Comparison of ENCODE assay signal across 8 mouse cellular contexts in genomic region chr9:48618589-48618988, GRCm38 (mm10). TPM values are rescaled to one million over a fixed set of nuclear protein-coding genes. Genes with fewer than 3 reads are reported as not detected.
DNase-seq lines count a peak whose midpoint lies in the region; ATAC-seq and TF ChIP-seq lines count a peak whose summit lies in the region.

No protein-coding gene starts in this region.

- peak; percentile 58 to 61 for DNase-seq in B cell, adult 2 months
- DNase-seq in heart, adult 2 months = peak; percentile 75
- DNase-seq in kidney, adult 2 months = peak; percentile 74
- peak; percentile 66 for DNase-seq in splenic B cell, adult 2 months (ENCODE audit: low read depth, low spot score)

- no peak for ATAC-seq in embryonic facial prominence, embryonic 13.5 days (ENCODE audit: insufficient number of reproducible peaks, insufficient read depth, low FRiP score, low TSS enrichment, low read depth)
- ATAC-seq in limb, embryonic 13.5 days (ENCODE audit: low FRiP score, low read depth) = no peak
- ATAC-seq in midbrain, embryonic 16.5 days = peak; percentile 68

- no peaks in the 10 kb centered on the region for H3K4me1 ChIP-seq in bone marrow, adult 2 months (ENCODE audit: control insufficient read depth, insufficient read depth, low read length)
- 0 out of 2 replicates have a peak, but pooled peaks cover 4% of the 10 kb centered on the region for H3K4me1 ChIP-seq in embryonic facial prominence, embryonic 13.5 days
- H3K4me1 ChIP-seq in heart, adult 2 months (ENCODE audit: control insufficient read depth, insufficient read depth, low read length) = peaks cover 8% of the 10 kb centered on the region
- H3K4me1 ChIP-seq in kidney, adult 2 months (ENCODE audit: control insufficient read depth, insufficient read depth, low read length) = no peaks in the 10 kb centered on the region
- H3K4me1 ChIP-seq in limb, embryonic 13.5 days = peaks cover 5% of the 10 kb centered on the region; the same call in 1 of the 2 replicates
- H3K4me1 ChIP-seq in midbrain, embryonic 16.5 days (ENCODE audit: control insufficient read depth, insufficient read depth, low read length) = 0 out of 2 replicates have a peak, but pooled peaks cover 6% of the 10 kb centered on the region

- H3K27ac ChIP-seq in bone marrow, adult 2 months (ENCODE audit: control insufficient read depth, insufficient read depth, low read depth, low read length, poor library complexity) = no peak overlapping the region
- H3K27ac ChIP-seq in embryonic facial prominence, embryonic 13.5 days = no peak overlapping the region
- peak overlapping the region; percentile 76 for H3K27ac ChIP-seq in heart, adult 2 months
- H3K27ac ChIP-seq in kidney, adult 2 months (ENCODE audit: insufficient read depth, low read depth, low read length) = 0 out of 2 replicates have a peak overlapping the region, but pooled peaks have one; percentile 26
- H3K27ac ChIP-seq in limb, embryonic 13.5 days = no peak overlapping the region
- H3K27ac ChIP-seq in midbrain, embryonic 16.5 days (ENCODE audit: low read length) = no peak overlapping the region

- 39% methylated on average over 6 of the region's 6 CpGs for WGBS in bone marrow, adult 2 months
- WGBS in embryonic facial prominence, embryonic 13.5 days = 32% methylated on average over 6 of the region's 6 CpGs
- WGBS in heart, adult 2 months = 2% methylated on average over 6 of the region's 6 CpGs
- WGBS in kidney, adult 2 months = 30% methylated on average over 6 of the region's 6 CpGs
- 21% methylated on average over 6 of the region's 6 CpGs for WGBS in limb, embryonic 13.5 days
- 24% methylated on average over 6 of the region's 6 CpGs for WGBS in midbrain, embryonic 16.5 days

- intact Hi-C loops in heart, adult 2 months (cut with DNase I) = loop anchor here (2.0 to 10.0 kb wide), 4 partner anchors 32 to 366 kb away; partner anchors contain the start of gene Usp28

- peak overlapping the region; percentile 45 for H3K4me2 ChIP-seq in embryonic facial prominence, embryonic 13.5 days
- H3K4me2 ChIP-seq in limb, embryonic 13.5 days (replicated peaks) = peak overlapping the region; percentile 46
- peak overlapping the region; percentile 25 for H3K4me2 ChIP-seq in midbrain, embryonic 16.5 days (ENCODE audit: low read length)

- no peak overlapping the region for H3K4me3 ChIP-seq in bone marrow, adult 2 months (replicated peaks; ENCODE audit: control insufficient read depth, low read depth, low read length)
- H3K4me3 ChIP-seq in embryonic facial prominence, embryonic 13.5 days = no peak overlapping the region
- peak overlapping the region; percentile 30 for H3K4me3 ChIP-seq in heart, adult 2 months
- no peak overlapping the region for H3K4me3 ChIP-seq in kidney, adult 2 months (ENCODE audit: insufficient read depth, low read depth, low read length)
- no peak overlapping the region for H3K4me3 ChIP-seq in limb, embryonic 13.5 days
- no peak overlapping the region for H3K4me3 ChIP-seq in midbrain, embryonic 16.5 days (ENCODE audit: low read depth, low read length)

- peak overlapping the region; percentile 44; the same call in 1 of the 2 replicates for H3K9ac ChIP-seq in embryonic facial prominence, embryonic 13.5 days
- H3K9ac ChIP-seq in heart, adult 2 months (ENCODE audit: low read depth, low read length) = 0 out of 2 replicates have a peak overlapping the region, but pooled peaks have one; percentile 36
- H3K9ac ChIP-seq in limb, embryonic 13.5 days = peak overlapping the region; percentile 48
- no peak overlapping the region for H3K9ac ChIP-seq in midbrain, embryonic 16.5 days (ENCODE audit: low read depth, low read length)

- H3K9me3 ChIP-seq in embryonic facial prominence, embryonic 13.5 days = no peaks in the 10 kb centered on the region
- no peaks in the 10 kb centered on the region; the same call in 1 of the 2 replicates for H3K9me3 ChIP-seq in limb, embryonic 13.5 days
- H3K9me3 ChIP-seq in midbrain, embryonic 16.5 days (replicated peaks; ENCODE audit: control insufficient read depth, low read length, poor library complexity, severe bottlenecking) = no peaks in the 10 kb centered on the region

- H3K27me3 ChIP-seq in embryonic facial prominence, embryonic 13.5 days = peaks cover 3% of the 10 kb centered on the region
- H3K27me3 ChIP-seq in heart, adult 2 months (ENCODE audit: control insufficient read depth, insufficient read depth, low read length) = peaks cover 1% of the 10 kb centered on the region; the same call in 1 of the 2 replicates
- no peaks in the 10 kb centered on the region for H3K27me3 ChIP-seq in kidney, adult 2 months (replicated peaks; ENCODE audit: control insufficient read depth, insufficient read depth, low read length)
- H3K27me3 ChIP-seq in limb, embryonic 13.5 days = peaks cover 15% of the 10 kb centered on the region; the same call in 1 of the 2 replicates
- H3K27me3 ChIP-seq in midbrain, embryonic 16.5 days (ENCODE audit: control insufficient read depth, insufficient read depth, low read depth, low read length) = no peaks in the 10 kb centered on the region
- no peaks in the 10 kb centered on the region; the same call in 1 of the 2 replicates for H3K27me3 ChIP-seq in splenic B cell, adult 2 months (ENCODE audit: control insufficient read depth, insufficient read depth, low read length, poor library complexity, severe bottlenecking)

- TF ChIP-seq EP300 in heart, adult 2 months (IDR thresholded peaks at IDR 0.05; ENCODE audit: insufficient read depth, low read depth, low read length) = no peak

- no peaks in the 10 kb centered on the region for H3K36me3 ChIP-seq in embryonic facial prominence, embryonic 13.5 days
- no peaks in the 10 kb centered on the region for H3K36me3 ChIP-seq in heart, adult 2 months (ENCODE audit: control insufficient read depth, insufficient read depth, low read length)
- H3K36me3 ChIP-seq in kidney, adult 2 months (ENCODE audit: control insufficient read depth, insufficient read depth, low read length) = no peaks in the 10 kb centered on the region
- no peaks in the 10 kb centered on the region for H3K36me3 ChIP-seq in limb, embryonic 13.5 days
- H3K36me3 ChIP-seq in midbrain, embryonic 16.5 days (ENCODE audit: control insufficient read depth, insufficient read depth, low read length) = no peaks in the 10 kb centered on the region
- no peaks in the 10 kb centered on the region for H3K36me3 ChIP-seq in splenic B cell, adult 2 months (ENCODE audit: control insufficient read depth, insufficient read depth, low read length, poor library complexity, severe bottlenecking)

- TF ChIP-seq POLR2A in bone marrow, adult 2 months (IDR thresholded peaks at IDR 0.05; ENCODE audit: borderline replicate concordance, control insufficient read depth, low read depth, low read length) = no peak
- TF ChIP-seq POLR2A in heart, adult 2 months (IDR thresholded peaks at IDR 0.05; ENCODE audit: insufficient read depth, low read depth, low read length) = no peak
- TF ChIP-seq POLR2A in kidney, adult 2 months (IDR thresholded peaks at IDR 0.05; ENCODE audit: low read depth, low read length) = no peak

- no peaks in the 10 kb centered on the region for H3K79me2 ChIP-seq in heart, adult 2 months (replicated peaks; ENCODE audit: control insufficient read depth, insufficient read depth, low read length)

- TF ChIP-seq CTCF in bone marrow, adult 2 months (IDR thresholded peaks at IDR 0.05; ENCODE audit: control insufficient read depth, insufficient read depth, low read length) = peak; percentile 52
- peak; percentile 83 for TF ChIP-seq CTCF in heart, adult 2 months (IDR thresholded peaks at IDR 0.05)
- peak; percentile 70 for TF ChIP-seq CTCF in kidney, adult 2 months (conservative IDR thresholded peaks at IDR 0.05; ENCODE audit: insufficient read depth, insufficient read length, low read depth, low read length)

RNA-seq across cellular contexts. Expression of gene Nnmt, which starts 13.6 kb away (rescaled TPM):
- 3.1 and 12.8 TPM in 2 replicates for polyA plus RNA-seq in bone marrow, adult 2 months (2011; ENCODE audit: insufficient read depth, insufficient read length, low replicate concordance, missing spikeins)
- polyA plus RNA-seq in embryonic facial prominence, embryonic 13.5 days (2015; fragmentation: Nextera tagmentation; extraction: Ambion mirVana) = 3.5 and 4.4 TPM in 2 replicates
- 1 to 10 TPM; 4.1 to 4.3 TPM for total RNA-seq in heart, adult 2 months (2021)
- polyA plus RNA-seq in heart, adult 2 months (2012; rRNA removed) = 3.3 and 3.4 TPM in 2 replicates
- polyA plus RNA-seq in kidney, adult 2 months (2012; rRNA removed) = 2.0 and 3.1 TPM in 2 replicates
- 4.7 and 5.9 TPM in 2 replicates for polyA plus RNA-seq in limb, embryonic 13.5 days (2015; fragmentation: Nextera tagmentation; extraction: Ambion mirVana)
- polyA plus RNA-seq in midbrain, embryonic 16.5 days (2015; fragmentation: Nextera tagmentation; extraction: Ambion mirVana) = 2.4 and 2.9 TPM in 2 replicates

Comparison
In these comparisons a context has a peak if more than half of its experiments do, and no peak if none do; other contexts are left out.
1. H3K27ac ChIP-seq: peak in heart, adult 2 months (single experiment) and kidney, adult 2 months (single experiment); none in bone marrow, adult 2 months (single experiment), embryonic facial prominence, embryonic 13.5 days (single experiment), limb, embryonic 13.5 days (single experiment) and midbrain, embryonic 16.5 days (single experiment).
2. Peak in every context shown above with its lines, with median percentiles within 50 percentile points of each other: DNase-seq, CTCF ChIP-seq and H3K4me2 ChIP-seq.